Mouse (Mus musculus) spleen, postnatal 36 days (tissue): ENCODE measurements around the gene Pex6.

Source experiments
- DNase-seq, 2 experiments: peaks; one replicate each; pipeline ENCODE4 v3.0.0; 2022; ENCODE audit warnings: low spot score in 2 of 2, mixed read lengths in 1 of 2

The Pex6 gene

DNA sequence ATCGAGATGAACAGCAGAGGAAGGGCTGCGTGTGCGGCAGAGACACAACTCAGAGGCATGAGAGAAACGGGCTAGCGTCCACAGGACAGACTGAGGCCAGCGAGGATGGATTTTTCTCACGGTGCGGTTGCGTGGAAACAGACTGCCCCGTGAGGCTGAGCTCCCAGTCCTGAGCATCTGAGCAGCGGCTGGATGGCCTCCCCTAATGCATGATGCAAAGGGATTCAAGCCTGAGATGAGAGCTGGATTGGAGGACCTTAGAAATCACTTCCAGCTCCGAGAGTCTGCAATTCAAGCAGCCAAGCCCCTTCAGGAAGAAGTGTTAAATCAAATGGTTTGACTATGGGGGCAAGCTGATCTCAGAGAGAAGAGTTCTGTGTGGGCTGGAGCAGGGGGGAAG, 9.8 kb upstream of the Pex6 start:
- DNase-seq, result no peak

DNA sequence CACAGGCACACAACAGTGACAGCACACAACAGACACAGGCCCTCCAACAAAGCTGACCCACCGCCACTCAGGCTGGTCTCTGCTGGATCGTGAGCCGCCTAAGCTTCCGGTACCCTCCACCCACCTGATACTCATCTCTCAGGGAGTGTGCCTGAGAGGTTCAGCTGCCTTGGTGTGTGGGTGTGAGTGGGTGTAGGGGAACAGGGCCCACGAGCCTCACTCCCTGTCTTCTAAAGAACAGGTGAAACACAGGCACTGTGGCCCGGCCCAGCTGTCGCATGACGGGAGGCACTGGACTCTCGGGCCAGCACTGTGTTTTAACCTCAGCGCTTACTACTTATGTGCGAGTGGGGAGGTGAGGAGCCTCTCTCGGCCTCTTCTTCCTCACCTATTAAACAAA, 9.2 kb upstream of the Pex6 start:
- no peak for DNase-seq

DNA sequence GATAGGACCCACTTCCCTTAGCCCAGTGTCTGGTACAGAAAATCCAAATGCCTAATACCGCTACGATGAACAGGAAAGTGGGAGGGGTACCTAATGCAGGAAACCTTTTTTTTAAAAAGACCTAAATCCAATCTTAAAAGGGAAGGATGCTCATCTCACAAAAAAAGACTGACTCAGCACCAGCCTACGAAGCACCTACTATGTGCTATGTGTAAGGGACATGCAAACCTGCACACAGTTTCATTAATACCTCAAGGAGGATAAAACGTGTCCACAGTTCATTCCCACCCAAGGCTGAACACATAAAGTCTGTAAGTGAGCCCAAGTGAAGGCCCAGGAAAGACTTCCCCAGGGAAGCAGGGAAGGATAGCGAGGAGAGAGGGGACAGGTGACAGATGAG, 8.8 kb upstream of the Pex6 start:
- DNase-seq, result no peak

DNA sequence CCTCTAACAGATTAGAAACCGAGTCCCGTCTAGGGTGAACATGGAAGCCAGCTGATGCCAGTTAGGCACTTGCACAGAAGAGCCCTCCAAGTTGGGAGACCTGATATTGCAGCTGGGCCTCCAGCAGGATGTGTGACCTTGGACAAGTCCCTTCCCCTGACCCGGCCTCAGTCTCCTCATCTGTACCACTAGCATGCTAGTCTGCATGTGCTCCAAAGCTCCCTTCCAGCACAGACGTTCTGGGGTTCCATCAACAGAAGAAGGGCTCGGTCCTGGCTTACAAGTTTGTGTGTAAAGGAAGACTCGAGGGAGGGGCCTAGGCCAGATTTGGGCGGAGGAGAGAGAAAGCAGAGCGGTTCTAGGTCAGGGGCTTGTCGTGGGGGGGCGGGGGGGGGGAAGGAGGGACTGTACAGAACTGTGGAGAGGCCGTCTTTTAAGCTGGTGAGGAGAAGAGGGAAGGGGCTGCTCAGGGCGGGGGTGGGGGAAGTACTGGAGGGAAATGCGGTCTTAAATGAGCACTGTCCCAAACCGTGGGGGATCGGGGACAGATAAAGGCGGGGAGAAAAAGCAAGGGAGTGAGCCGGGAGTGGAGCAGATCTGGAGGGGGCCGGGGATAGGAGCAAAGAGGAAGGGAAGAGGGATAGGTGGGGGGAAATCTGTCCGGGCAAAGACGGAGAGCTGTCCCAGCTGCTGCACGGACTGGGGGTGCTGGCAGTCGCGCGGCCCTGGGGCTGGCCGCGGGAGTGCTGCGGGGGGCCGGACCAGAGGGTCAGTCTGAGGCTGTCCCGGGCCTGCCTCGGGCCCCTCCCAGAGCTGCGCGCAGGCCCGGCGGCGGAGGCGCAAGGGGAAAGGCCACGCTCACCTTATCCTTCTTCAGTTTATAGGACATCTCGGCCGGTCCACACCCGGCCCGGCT, 7.0 kb upstream of the Pex6 start:
- no peak for DNase-seq

DNA sequence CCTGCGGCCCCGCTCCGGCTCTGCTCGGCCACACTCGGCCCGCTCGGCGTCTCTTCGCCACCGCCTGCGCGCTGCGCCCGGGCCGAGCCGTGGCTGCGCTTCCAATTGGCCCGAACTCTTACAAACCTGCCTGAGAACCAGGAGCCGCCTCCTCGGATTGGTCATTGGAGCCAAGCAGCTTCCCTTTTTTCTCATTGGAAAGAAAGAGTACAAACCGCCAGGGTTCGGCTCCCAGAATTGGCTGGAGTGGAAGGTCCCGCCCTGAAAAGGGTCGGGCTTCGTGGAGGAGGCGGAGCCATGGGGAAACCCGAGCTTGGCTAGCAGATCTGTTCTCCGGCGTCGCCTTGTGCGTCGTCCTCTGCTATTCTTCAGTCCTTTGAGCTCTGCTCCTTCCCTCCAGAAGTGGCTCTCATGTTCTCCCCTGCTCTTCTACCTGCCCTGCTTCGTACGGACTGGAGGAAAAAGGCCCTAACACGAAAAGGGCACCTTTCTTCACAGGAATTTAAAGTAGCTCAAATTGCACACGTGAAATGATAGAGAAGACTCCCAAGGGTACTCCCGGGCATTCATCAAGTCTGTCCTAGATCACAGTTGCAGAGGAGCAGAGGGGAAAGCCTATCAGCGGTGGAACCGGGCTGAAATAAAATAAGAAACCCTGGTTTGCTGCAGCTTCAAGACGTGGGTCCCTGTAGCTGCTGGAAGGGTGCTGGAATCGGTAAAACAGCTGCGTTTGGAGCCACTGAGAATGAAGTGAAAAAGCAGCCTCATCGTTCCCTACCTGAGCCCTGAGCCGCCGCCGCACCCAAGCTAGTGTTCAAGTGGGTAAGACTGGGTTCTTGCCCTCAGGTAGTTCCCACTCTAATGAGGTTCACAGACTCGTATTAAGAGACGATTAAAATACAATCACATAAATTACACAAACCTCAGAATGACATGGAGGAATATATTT, 6.1 kb upstream of the Pex6 start, which contains the start of gene Ppp2r5d:
TSS of gene Ppp2r5d (minus strand) at position 225 of the 949 bp plus-strand sequence.
- DNase-seq, result peak; percentile 97 to 98

DNA sequence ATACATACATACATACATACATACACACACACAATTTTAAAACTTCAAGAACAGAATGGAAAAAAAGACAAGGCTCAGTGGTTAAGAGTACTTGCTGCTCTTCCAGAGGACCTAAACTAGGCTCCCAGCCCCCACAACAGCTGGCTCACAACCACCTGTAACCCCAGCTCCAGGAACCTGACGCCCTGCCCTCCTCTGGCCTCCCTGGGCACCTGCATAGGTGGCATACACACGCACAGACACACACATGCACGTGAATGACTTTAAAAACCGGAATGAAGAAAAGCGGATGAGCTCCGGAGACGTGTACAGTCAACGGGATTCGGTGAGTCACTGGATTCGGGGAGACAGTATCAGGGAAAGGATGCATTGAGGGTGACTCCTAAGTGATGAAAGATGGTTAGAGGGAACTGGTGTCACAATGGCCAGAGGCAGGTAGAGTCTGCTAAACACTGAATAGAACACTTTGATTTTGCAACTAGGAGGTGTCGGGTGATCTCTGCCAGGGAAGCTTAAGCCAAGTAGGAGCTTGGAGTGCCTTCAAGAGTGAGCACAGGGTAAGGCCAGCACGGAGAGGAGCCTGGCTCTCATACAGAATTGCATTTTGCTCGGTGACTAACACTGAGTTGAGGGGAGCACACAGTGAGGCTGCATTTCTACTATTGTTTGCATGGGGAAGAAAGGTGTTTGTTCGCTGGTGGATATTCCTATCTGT, 4.7 kb upstream of the Pex6 start:
- no peak for DNase-seq

DNA sequence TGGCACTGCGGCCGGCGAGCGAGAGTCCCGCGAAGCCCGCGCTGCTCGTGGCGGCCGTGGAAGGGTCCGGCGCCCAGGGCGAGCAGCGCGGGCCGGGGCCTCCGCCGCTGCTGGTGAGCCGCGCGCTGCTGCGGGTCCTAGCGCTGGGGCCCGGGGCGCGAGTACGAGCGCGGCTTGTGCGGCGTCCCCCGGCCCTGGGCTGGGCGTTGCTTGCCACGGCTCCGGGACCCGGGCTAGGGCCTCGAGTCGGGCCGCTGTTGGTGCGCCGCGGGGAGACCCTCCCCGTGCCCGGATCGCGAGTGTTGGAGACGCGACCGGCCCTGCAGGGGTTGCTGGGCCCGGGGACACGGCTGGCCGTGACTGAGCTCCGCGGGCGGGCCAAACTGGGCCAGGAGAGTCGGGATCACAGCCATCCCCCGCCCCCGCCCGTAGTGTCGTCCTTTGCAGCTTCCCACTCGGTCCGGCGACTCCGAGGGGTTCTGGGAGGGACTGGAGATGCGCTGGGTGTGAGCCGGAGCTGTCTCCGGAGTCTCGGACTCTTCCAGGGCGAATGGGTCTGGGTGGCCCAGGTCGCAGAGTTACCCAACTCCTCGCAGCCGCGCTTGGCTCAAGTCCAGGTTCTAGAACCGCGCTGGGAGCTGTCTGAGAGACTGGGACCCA, 479 bp downstream of the Pex6 start:
- DNase-seq, result no peak

DNA sequence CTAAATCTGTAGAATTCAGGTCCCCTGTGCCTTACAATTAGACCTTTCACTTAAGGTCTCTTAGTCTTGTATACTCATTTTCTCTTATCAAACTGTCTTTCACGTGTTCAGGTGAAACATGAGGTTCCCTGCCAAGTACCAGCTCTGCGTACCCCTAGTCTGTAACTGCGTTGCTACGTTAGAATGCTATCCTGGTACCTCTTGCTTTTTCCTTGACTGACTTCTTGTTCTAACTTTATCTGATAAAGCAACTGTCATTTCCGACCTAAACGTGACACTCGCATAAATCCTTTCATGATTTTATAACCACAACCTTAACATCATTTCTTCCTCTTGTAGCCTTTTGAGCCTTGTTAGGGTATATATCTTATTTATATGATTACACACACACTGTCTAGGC, 1.2 kb downstream of the Pex6 start:
- DNase-seq, result no peak

DNA sequence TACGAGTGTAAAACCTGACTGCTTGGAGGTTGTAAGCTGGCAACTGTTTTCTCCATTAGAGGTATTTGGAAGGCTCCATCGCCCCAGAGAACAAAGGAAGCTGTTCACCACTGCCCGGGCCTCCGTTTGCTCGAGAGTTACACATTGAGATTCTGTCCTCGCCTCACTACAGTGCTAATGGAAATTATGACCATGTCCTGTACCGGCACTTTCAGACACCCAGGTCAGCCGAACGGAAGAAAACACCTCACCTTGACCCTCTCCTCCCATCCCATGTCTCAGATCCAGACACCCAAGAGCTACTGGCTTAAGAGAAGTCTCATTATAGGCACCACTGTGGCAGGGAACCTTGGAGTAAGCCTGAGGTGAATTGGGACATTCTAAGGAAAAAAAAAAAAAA, 2.6 kb downstream of the Pex6 start:
- DNase-seq, result no peak

DNA sequence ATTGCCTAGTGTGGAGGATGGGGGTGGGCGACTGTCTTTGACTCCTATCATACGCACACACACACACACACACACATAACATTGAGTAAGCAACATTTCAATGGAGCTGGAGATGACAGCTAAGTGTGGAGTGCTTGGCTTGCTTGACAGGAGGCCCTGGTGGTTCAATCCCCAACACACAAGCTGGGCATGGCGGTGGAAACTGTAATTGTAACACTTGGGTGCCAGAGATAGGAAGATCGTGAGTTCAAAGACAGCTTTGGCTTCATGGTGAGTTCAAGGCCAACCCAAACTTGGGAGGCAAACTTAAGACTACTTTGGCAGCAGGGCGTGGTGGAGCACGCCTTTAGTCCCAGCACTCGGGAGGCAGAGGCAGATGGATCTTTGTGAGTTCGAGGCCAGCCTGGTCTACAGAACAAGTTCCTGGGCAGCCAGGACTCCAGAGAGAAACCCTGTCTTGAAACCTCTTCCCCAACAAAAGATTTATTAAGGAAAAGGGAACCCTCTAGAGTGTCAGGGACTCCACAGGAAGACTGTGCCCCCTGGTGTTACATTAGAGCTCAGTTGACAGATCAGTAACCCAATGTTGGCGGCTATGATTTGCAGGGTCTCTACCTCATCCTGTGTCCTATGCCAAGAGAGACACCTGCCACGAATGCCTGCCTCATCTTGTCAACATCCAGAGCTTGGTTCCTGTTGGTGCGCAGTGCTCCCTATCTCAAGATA, 3.7 kb downstream of the Pex6 start:
- DNase-seq, result no peak

DNA sequence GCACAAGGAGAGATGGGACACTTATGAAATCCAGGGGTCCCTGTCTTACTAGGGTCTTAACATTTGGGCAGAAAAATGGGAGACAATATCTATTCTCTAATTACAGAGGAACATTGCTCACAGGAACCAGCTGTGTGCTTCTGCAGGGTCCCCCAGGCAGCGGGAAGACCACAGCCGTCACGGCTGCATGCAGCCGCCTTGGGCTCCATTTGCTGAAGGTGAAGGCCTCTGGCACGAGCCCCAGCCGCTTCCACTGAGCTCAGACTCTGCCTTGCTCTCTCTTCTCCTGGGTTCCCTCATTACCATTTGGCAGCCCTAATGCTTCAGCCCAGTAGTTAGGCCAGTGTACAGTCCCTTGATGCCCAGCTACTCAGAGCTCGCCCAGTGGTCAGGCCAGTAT, 9.8 kb downstream of the Pex6 start:
- no peak for DNase-seq

DNA sequence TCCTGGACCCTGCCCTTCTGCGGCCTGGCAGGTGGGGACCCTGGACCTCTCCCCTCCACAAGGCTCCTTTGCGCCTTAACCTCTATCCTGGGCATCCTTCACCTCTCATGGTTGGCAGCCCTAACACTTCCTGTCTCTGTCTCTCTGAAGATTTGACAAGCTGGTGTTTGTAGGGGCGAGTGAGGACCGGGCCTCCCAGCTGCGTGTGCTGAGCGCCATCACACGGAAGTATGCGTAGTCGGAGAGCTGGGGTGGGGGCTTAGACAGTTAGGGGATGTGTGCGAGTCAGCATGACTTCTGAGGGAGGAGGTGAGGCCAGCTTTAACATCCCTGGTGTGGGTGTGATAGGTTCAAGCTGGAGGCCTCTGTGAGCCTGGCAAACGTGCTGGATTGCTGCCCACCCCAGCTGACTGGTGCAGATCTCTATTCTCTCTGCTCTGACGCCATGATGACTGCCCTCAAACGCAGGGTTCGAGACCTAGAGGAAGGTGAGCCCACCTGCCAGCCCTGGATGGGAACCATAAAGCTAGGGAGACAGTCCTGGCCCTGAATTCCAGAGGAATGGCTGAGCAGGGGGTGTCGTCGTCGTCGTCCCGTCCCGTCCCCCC, 13.3 kb downstream of the Pex6 start:
- no peak for DNase-seq

DNA sequence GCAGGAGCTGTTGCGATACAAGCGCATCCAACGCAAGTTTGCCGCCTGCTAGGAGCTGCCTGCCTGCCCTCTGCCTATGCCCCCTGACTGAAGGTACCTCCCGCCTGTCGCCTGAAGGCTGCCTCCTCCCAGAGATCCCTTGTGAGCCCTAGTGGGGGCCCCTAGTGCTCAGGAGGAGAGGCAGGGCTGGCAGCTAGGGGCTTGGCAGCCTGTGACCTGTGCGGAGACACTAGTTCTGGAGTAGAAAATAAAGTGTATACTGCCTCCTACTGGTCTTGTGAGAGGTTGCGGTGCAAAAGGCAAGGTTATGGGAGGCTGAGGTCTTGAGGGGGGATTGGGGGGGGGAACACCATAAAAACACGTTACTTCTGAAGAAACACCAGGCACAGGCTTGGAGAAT, 14.0 kb downstream of the Pex6 start:
- DNase-seq, result no peak

DNA sequence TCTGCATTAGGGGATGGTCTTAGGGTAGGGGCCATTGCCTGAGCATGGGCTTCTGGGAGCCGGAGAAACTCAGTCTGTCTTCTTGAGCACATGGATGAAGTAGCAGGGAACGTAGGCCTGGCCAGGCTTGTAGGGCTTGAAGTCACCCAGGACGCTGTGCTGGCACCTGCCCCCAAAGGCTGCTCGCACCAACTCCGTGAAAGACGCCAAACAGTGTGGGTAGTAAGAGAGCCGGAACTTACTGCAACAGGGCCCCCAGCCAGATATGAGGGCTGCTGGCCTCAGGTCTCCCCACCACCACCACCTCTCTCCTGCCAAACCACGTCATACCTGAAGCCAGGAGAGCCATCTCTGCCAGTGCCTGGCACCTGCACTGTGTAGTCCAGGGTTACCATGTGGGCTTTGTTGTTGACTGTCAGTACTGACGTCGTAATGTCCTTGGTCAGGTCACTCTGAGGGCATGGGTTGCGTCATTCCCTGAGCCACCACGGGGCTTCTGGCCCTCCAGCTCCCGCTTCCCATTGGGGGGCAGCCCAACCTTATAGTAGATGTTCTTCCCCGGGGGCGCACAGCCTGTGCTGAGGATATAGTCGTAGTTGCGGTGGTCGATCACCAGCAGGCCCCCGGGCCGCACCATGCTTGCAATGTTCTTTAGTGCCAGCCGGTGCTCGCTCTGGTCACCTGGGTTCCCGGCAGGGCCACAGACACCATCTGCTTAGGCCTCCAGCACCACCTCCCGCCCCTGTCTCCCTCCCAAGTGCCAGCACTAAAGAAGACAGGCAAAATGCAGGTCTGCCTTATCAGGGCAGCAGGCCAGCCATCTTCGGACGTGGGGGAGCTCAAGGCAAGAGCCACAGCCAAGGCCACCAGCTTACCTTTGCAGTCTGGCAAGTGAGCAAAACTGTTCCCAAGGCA, 14.7 kb downstream of the Pex6 start:
- DNase-seq, result no peak

DNA sequence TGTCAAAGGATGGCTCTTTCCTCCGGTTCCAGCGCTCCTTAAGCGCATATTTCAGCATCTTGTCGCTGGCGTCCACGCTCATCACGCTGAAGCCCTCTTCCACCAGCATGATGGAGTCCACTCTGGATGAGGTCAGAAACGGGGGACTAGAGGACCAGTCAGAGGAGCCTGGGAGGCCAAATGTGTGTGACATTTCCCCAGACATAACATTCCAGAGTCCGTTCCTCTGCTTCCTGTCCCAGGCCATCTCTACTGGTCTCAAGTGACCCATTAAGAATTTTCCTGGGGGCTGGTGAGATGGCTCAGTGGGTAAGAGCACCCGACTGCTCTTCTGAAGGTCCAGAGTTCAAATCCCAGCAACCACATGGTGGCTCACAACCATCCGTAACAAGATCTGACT, 16.0 kb downstream of the Pex6 start:
- DNase-seq, result no peak

DNA sequence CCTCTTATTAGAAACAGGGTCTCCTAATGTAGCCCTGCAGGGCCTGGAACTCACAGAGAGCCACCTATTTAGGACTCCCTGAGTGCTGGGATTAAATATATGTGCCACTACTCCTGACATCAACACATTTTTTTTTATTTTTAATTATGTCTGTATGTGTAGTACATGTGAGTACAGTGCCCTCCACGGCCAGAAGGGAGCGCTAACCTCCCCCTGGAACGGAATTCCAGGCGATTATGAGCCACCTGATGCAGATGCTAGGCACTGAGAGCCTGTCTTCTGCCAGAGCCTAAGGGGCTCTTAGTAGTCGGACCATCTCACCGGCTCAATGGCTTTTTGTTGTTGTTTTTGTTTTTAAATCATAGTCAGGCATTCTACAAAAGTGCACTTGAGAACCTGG, 16.8 kb downstream of the Pex6 start:
- DNase-seq, result no peak

DNA sequence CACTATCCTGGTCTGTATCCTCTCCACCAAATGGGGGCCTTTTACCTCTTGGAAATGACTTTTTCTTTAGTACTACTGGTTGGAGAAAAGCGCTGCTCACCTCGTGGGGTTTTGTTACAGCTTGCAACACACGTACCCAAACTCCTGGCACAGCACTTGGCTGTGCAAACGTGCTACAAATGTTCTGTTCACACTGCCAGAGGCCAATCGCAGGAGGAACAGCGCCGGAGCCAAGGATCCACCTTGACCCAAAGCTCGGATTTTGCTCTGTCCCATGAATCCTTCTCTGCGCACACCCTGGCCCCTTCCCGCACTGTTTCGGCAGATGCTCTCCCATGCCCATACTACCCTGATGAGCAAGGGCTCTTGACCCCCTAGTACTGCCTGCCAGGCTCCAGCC, 17.2 kb downstream of the Pex6 start:
- no peak for DNase-seq

DNA sequence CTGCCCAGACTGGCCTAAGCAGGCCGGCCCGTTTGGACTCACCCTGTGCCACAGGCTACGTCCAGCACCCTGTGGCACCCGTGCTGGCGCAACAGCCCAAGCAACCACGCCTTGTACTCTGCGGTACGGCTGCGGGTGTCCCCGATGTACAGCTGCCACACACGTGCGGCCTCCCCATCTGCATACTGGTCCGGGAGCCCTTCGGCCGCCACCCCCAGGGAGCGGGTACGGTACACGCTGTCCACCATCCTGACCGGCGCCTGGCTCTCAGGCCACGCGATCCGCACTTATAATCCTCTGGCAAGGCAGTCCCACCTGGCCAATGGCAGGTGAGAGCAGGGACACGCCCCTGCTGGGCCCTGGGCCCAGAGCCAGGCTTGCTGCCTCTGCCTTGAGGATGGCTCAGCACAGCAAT, 17.6 kb downstream of the Pex6 start, which contains the start of gene Gnmt:
TSS of gene Gnmt (minus strand) at position 265 of the 415 bp plus-strand sequence.
- DNase-seq, result no peak

DNA sequence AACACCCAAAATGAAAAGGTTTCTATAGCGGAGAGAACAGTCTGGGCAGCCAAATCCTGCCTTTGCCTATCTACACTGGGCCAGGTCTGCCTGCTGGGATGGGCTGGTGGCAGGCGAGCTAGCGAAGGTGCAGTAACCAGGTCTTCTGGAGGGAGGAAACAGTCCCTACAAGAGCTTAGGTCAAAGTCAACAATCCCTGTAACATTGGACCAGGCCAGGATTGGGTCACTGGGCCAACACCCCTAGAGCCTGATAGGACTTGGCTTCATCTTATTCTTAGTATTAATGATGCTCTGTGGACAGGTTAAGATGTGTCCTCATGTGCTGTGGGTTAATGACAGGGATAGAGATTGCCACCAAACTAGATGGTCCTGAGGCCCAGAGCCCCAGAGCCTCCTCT, 22.8 kb downstream of the Pex6 start:
- no peak for DNase-seq
